Mouse (Mus musculus) mature B cell (primary cell): Measurements from ENCODE around the gene Ryk.

Experiments used
- in situ Hi-C: fragments of 300-500 bp; cut with MboI; formaldehyde crosslinking; loops from 2 replicates; pipeline ENCODE4 v1.14.3; 2019

The Ryk gene

GRCm38 (mm10) chr9:102834742-102835591 is at the start of gene Ryk:
TSS of gene Ryk (plus strand) at chr9:102834917.
- in situ Hi-C loops, result no loop called here

- in situ Hi-C loops, result no loop called here
Measured at GRCm38 (mm10) chr9:102789491-102789890, 45.2 kb upstream of the Ryk start.

- in situ Hi-C loops, result no loop called here
Measured at GRCm38 (mm10) chr9:102791845-102792244, 42.9 kb upstream of the Ryk start.

GRCm38 (mm10) chr9:102792836-102793235 is 41.9 kb upstream of the Ryk start:
- in situ Hi-C loops, result no loop called here

- in situ Hi-C loops, result no loop called here
Measured at GRCm38 (mm10) chr9:102793286-102793809, 41.4 kb upstream of the Ryk start.

GRCm38 (mm10) chr9:102798406-102798805 is 36.3 kb upstream of the Ryk start:
- in situ Hi-C loops, result no loop called here

- in situ Hi-C loops, result no loop called here
Measured at GRCm38 (mm10) chr9:102806056-102806573, 28.6 kb upstream of the Ryk start.

GRCm38 (mm10) chr9:102811192-102811591 is 23.5 kb upstream of the Ryk start:
- in situ Hi-C loops, result no loop called here

GRCm38 (mm10) chr9:102818228-102818627 is 16.5 kb upstream of the Ryk start:
- in situ Hi-C loops, result no loop called here

- in situ Hi-C loops, result no loop called here
Measured at GRCm38 (mm10) chr9:102828604-102829003, 6.1 kb upstream of the Ryk start.

GRCm38 (mm10) chr9:102831541-102831940 is 3.2 kb upstream of the Ryk start:
- in situ Hi-C loops, result no loop called here

- in situ Hi-C loops, result no loop called here
Measured at GRCm38 (mm10) chr9:102834414-102834741, 339 bp upstream of the Ryk start.

- in situ Hi-C loops, result no loop called here
Measured at GRCm38 (mm10) chr9:102836279-102836678, 1.6 kb downstream of the Ryk start.

GRCm38 (mm10) chr9:102840792-102841778 is 6.4 kb downstream of the Ryk start:
- in situ Hi-C loops, result no loop called here

- in situ Hi-C loops, result no loop called here
Measured at GRCm38 (mm10) chr9:102841832-102842231, 7.1 kb downstream of the Ryk start.

GRCm38 (mm10) chr9:102842498-102842897 is 7.8 kb downstream of the Ryk start:
- in situ Hi-C loops, result no loop called here

- in situ Hi-C loops, result no loop called here
Measured at GRCm38 (mm10) chr9:102843577-102843976, 8.9 kb downstream of the Ryk start.

GRCm38 (mm10) chr9:102845851-102846250 is 11.1 kb downstream of the Ryk start:
- in situ Hi-C loops, result no loop called here

GRCm38 (mm10) chr9:102846348-102846747 is 11.6 kb downstream of the Ryk start:
- in situ Hi-C loops, result no loop called here

GRCm38 (mm10) chr9:102852076-102853022 is 17.6 kb downstream of the Ryk start:
- in situ Hi-C loops, result no loop called here

- in situ Hi-C loops, result no loop called here
Measured at GRCm38 (mm10) chr9:102857856-102858255, 23.1 kb downstream of the Ryk start.
